Mouse (Mus musculus) neural tube, embryonic 14.5 days (tissue): ENCODE data around the gene Cdk5r1. TPM values are rescaled to one million over a fixed set of nuclear protein-coding genes. Genes with fewer than 3 reads are reported as not detected.

Source experiments
- ATAC-seq: fragments of 200-750 bp; cut with Nextera tagmentation; 2 replicates; pipeline ENCODE4 v1.8.0; 2017; ENCODE audit warnings: low read depth, mild to moderate bottlenecking, moderate TSS enrichment, moderate library complexity
- H3K27ac ChIP-seq: fragments of 300-500 bp; sonication (generic); 2 replicates; pipeline ENCODE4 v1.5.1; 2014; ENCODE audit warnings: low read depth, mild to moderate bottlenecking, control low read depth, low read length, moderate library complexity, mixed read lengths
- H3K27me3 ChIP-seq: fragments of 300-500 bp; sonication (generic); 2 replicates; pipeline ENCODE4 v1.6.1; 2014; ENCODE audit warnings: low read length; ENCODE audit not compliant: control insufficient read depth, insufficient read depth
- H3K36me3 ChIP-seq: fragments of 300-500 bp; sonication (generic); 2 replicates; pipeline ENCODE4 v1.6.1; 2014; ENCODE audit warnings: low read length, mixed read lengths; ENCODE audit not compliant: control insufficient read depth, insufficient read depth
- H3K4me1 ChIP-seq: fragments of 300-500 bp; sonication (generic); 2 replicates; pipeline ENCODE4 v1.6.1; 2014; ENCODE audit warnings: low read length; ENCODE audit not compliant: control insufficient read depth, insufficient read depth
- H3K4me2 ChIP-seq: fragments of 300-500 bp; sonication (generic); 2 replicates; pipeline ENCODE4 v1.6.1; 2014; ENCODE audit warnings: mild to moderate bottlenecking, low read depth, low read length, control low read depth
- H3K4me3 ChIP-seq: fragments of 300-500 bp; sonication (generic); 2 replicates; pipeline ENCODE4 v1.5.1; 2014; ENCODE audit warnings: low read depth, low read length, control low read depth, mixed read lengths
- H3K9ac ChIP-seq: fragments of 300-500 bp; sonication (generic); replicated peaks from 2 replicates; pipeline ENCODE4 v1.6.1; 2014; ENCODE audit warnings: low read depth, mild to moderate bottlenecking, control low read depth, low read length, mixed read lengths
- H3K9me3 ChIP-seq: fragments of 300-500 bp; sonication (generic); 2 replicates; pipeline ENCODE4 v1.6.1; 2016; ENCODE audit warnings: low read length; ENCODE audit not compliant: control insufficient read depth
- WGBS: fragments of 180-500 bp; shearing (Covaris S2); extraction: QIAGEN DNeasy Blood & Tissue Kit; methylation state at CpG from one replicate; pipeline ENCODE4 v1.1.7; 2014; 5-methylcytosine and 5-hydroxymethylcytosine counted together
- polyA plus RNA-seq: library from polyadenylated mRNA; unstranded; fragments of >200 nt; fragmentation: Nextera tagmentation; extraction: Ambion mirVana; gene quantifications from 2 replicates; pipeline ENCODE4 v1.2.1, GENCODE M21; 2014

Gene Cdk5r1
- polyA plus RNA-seq, 1 experiment from 2014 or later: 84.0 TPM

- H3K9me3 ChIP-seq: no peaks in the 10 kb centered on the region
- no peak overlapping the region for H3K27ac ChIP-seq
- H3K4me1 ChIP-seq: peaks cover 19% of the 10 kb centered on the region
- no peaks in the 10 kb centered on the region for H3K27me3 ChIP-seq
- no peaks in the 10 kb centered on the region for H3K36me3 ChIP-seq
- H3K4me2 ChIP-seq: no peak overlapping the region
- no peak for ATAC-seq
- H3K9ac ChIP-seq: no peak overlapping the region
- WGBS: 80% methylated on average over 10 of the region's 10 CpGs
- no peak overlapping the region for H3K4me3 ChIP-seq
Observed at GRCm38 (mm10) chr11:80497225-80497919, 20.5 kb downstream of the Cdk5r1 start.

DNA sequence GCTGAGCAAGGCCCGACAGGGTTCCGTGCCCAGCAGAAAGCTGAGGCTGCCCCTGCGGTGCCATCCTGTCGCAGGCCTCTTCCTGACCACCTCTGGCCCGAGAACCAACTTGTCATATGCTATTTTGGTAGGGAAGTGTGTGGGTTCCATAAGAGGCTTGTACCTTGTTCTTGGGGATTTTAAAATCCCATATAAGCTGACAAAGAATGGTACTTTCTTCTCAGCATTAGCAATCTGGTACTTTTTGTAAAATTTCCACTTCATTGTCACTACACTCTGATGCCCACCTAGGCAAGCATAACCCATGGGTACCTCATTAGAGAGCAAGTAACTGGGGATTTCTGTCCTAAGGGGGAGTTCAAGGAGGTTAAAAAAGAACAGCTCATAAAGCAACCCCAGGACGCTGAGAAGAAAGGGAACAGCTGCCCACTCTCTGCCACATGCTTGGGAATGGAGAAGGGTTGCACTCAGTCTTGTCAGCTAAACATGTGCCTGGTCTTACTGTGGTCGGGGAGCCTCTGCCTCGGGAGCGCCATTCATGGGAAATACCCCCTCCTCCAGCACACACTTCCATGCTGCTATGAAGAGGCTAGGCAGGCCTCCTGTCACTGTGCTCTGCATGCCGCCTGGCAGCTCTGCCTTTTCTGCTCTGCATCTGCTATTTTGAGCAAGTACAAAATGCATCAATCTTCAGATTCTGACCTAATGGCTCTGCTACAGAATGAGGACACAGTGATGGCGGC is 21.7 kb downstream of the Cdk5r1 start:
- Histone ChIP-seq H3K36me3 (no peaks in the 10 kb centered on the region), H3K4me1 (peaks cover 22% of the 10 kb centered on the region), H3K27ac (peak overlapping the region; percentile 77), H3K4me3 (no peak overlapping the region), H3K4me2 (no peak overlapping the region), H3K9me3 (no peaks in the 10 kb centered on the region), H3K27me3 (no peaks in the 10 kb centered on the region), H3K9ac (no peak overlapping the region; the same call in 1 of the 2 replicates)
- peak; percentile 23; the same call in 1 of the 2 replicates for ATAC-seq
- 41% methylated on average over 11 of the region's 11 CpGs for WGBS

DNA sequence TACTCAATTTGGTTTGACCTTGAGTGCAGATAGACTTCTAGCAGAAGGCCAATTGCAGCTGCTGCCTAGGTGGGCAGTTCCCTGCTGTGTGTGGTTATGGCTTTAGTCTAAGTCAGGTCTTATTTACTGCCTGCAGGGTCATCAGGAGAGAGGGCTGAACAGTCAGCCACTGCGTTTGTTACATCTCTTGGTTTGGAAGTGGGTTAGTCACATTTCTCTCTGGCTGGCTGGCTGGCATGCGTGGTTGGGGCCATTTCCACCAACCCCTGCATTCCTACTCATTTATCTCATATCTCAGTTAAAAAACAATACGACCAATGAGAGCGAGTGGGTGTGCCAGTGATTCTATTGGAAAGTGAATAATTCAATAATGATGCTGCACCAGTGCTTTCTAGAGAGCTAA is 22.7 kb downstream of the Cdk5r1 start:
- no peak overlapping the region for H3K9ac ChIP-seq
- 52% methylated on average over 4 of the region's 4 CpGs for WGBS
- no peaks in the 10 kb centered on the region for H3K27me3 ChIP-seq
- no peaks in the 10 kb centered on the region for H3K36me3 ChIP-seq
- no peak overlapping the region for H3K4me2 ChIP-seq
- H3K4me3 ChIP-seq: no peak overlapping the region
- ATAC-seq: no peak
- peaks cover 31% of the 10 kb centered on the region for H3K4me1 ChIP-seq
- H3K27ac ChIP-seq: peak overlapping the region; percentile 77; the same call in 1 of the 2 replicates
- H3K9me3 ChIP-seq: no peaks in the 10 kb centered on the region

- H3K4me3 ChIP-seq: no peak overlapping the region
- no peaks in the 10 kb centered on the region for H3K27me3 ChIP-seq
- peaks cover 43% of the 10 kb centered on the region for H3K4me1 ChIP-seq
- no peaks in the 10 kb centered on the region for H3K36me3 ChIP-seq
- H3K27ac ChIP-seq: peak overlapping the region; percentile 99
- H3K4me2 ChIP-seq: no peak overlapping the region
- H3K9me3 ChIP-seq: no peaks in the 10 kb centered on the region
- WGBS: 77% methylated on average over 6 of the region's 6 CpGs
- no peak for ATAC-seq
- no peak overlapping the region; the same call in 1 of the 2 replicates for H3K9ac ChIP-seq
Observed at GRCm38 (mm10) chr11:80503281-80503680, 26.5 kb downstream of the Cdk5r1 start.

DNA sequence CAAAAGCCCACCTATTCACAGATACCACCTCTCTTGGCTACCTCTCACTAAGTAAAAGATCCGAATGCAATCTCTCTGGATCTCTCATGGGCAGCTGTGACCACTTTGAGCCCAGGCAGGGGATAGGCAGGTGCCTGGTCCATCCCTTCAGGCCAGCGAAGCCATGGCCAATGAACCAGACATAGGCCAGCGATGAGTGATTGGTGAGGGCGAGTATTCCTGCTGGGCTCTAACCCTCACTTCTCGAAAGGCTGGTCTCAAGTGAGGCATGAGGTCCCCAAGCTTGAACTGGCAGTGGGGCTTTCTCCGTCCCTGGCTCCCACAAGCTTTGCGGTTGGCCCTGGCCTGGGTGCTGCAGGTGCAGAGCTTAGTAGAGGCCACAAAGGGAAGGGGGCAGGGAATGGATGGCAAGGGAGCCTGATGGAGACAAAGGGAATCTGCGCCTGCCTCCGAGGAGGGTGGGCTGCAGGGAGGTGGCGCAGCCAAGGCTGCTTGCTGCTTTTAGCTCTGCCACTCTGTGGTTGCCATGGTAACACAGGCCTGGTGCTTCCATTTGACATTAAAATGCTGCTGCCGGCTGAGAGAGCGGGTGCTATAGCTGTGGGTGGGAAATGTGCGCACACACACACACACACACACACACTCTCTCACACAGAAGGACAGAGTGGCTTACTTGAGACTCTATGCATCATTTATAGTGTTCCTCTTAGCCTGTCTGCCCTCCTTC is 27.1 kb downstream of the Cdk5r1 start:
- peak overlapping the region; percentile 47 for H3K9ac ChIP-seq
- H3K4me3 ChIP-seq: no peak overlapping the region
- ATAC-seq: peak; percentile 94
- no peak overlapping the region for H3K4me2 ChIP-seq
- peak overlapping the region; percentile 99 for H3K27ac ChIP-seq
- H3K27me3 ChIP-seq: no peaks in the 10 kb centered on the region
- no peaks in the 10 kb centered on the region for H3K36me3 ChIP-seq
- H3K9me3 ChIP-seq: no peaks in the 10 kb centered on the region
- H3K4me1 ChIP-seq: peaks cover 42% of the 10 kb centered on the region
- WGBS: 9% methylated on average over 13 of the region's 13 CpGs

DNA sequence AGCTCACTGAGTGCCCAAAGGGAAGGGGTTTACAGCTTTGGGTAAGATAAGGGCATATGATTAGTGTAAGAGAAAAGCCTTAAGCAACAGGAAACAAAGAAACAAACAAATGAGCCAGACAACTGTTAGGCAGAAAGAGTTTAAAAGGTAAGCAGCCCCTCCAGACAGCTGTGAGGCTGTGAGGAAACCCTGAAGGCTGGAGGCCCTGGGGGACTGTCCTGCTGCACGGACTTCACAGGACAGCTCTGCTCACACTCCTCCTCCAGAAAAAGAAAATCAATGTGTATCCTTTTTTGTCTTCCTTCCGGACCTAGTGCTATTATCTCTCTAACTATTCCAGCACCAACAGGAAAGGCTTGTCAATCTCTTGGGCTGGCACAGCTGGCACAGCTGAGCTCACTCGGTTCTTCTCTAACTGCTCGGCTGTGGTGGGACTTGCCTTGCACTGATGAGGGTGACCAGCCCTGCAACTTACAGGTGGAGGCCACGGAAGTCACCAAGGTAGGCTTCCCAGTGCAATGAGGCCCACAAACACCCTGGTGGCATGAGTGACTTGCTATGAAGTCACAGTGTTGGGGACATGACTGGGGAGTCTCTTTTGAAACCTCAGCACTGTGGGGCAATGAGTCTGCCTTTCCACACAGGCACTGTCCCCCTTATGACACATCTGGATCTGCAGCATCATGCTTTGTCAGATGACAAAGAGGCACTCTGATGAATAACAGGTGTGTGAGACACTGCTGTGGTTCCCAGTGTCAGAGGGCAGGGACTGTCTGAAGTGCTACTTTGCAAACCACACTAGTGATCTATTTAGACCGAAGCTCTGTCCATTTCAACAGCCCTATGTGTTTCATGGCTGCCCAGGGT is 27.9 kb downstream of the Cdk5r1 start:
- no peaks in the 10 kb centered on the region for H3K9me3 ChIP-seq
- H3K9ac ChIP-seq: peak overlapping the region; percentile 5
- H3K4me2 ChIP-seq: no peak overlapping the region
- peak; percentile 39; the same call in 1 of the 2 replicates for ATAC-seq
- H3K4me3 ChIP-seq: no peak overlapping the region
- WGBS: 27% methylated on average over 6 of the region's 6 CpGs
- H3K27me3 ChIP-seq: no peaks in the 10 kb centered on the region
- H3K4me1 ChIP-seq: peaks cover 39% of the 10 kb centered on the region
- peak overlapping the region; percentile 99 for H3K27ac ChIP-seq
- H3K36me3 ChIP-seq: no peaks in the 10 kb centered on the region

DNA sequence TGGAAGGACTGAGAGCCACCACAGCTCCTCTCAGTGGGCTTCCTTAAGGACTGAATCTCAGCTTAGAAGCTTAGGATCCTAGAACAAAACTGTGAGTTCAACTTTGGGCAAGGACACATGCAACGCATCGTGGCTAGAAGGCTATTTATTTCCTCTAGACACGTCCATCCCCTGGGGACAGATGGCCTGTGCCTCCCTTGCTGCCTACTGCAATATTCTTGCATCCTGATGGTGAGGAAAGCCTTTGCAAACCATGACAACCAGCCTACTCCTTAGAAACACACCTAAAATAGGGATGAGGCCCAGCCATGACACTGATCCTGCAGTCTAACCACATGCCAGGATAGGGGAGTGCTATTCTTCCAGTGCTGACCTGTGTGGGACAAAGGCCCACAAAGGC is 28.8 kb downstream of the Cdk5r1 start:
- ATAC-seq: no peak
- Histone ChIP-seq H3K36me3 (no peaks in the 10 kb centered on the region), H3K4me1 (peaks cover 33% of the 10 kb centered on the region), H3K9ac (no peak overlapping the region), H3K9me3 (no peaks in the 10 kb centered on the region), H3K27ac (peak overlapping the region; percentile 99), H3K27me3 (no peaks in the 10 kb centered on the region), H3K4me2 (no peak overlapping the region), H3K4me3 (no peak overlapping the region)
- WGBS: 64% methylated on average over 3 of the region's 3 CpGs

DNA sequence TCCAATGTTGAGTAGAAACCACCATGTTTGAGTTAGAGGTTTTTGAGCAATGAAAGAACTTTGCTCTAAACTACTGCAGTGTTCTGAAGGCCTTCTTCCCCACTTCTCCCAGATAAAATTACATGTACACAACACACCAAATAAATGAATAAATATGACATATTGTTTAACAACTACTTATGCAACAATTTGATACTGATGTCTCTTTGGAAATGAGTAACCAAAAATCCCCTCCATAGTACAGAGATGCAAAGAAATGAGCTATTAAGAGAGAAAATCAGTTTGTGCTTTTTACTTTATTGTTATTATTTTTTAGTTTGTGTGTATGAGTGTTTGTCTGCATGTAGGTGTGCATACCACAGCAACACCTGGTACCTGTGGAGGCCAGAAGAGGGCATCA is 29.7 kb downstream of the Cdk5r1 start:
- Histone ChIP-seq H3K4me3 (no peak overlapping the region), H3K4me2 (no peak overlapping the region), H3K27ac (no peak overlapping the region), H3K4me1 (peaks cover 33% of the 10 kb centered on the region), H3K36me3 (no peaks in the 10 kb centered on the region), H3K9ac (no peak overlapping the region), H3K9me3 (no peaks in the 10 kb centered on the region), H3K27me3 (no peaks in the 10 kb centered on the region)
- ATAC-seq: no peak
